Mouse (Mus musculus) ES-E14 (cell line): ENCODE measurements around the gene Sparc. TPM values are rescaled to one million over a fixed set of nuclear protein-coding genes. Genes with fewer than 3 reads are reported as not detected.

Source experiments
- DNase-seq: peaks from one replicate; pipeline ENCODE4 v3.0.0-alpha.2; 2013; ENCODE audit warnings: low read depth, low spot score
- H3K27ac ChIP-seq: 2 replicates; pipeline ENCODE4 v1.5.1; 2012; ENCODE audit warnings: low read depth, mild to moderate bottlenecking, low read length, moderate library complexity, mixed read lengths; ENCODE audit not compliant: poor library complexity, insufficient read depth, severe bottlenecking
- H3K36me3 ChIP-seq: 2 replicates; pipeline ENCODE4 v1.6.1; 2012; ENCODE audit warnings: mild to moderate bottlenecking, low read length, moderate library complexity, mixed read lengths; ENCODE audit not compliant: control insufficient read depth, poor library complexity, insufficient read depth, severe bottlenecking
- H3K4me1 ChIP-seq, 2 experiments: fragments of 150-350 bp in 1 of 2; sonication (generic) in 1 of 2; 2 replicates each; pipeline ENCODE4 v1.6.1; 2012; ENCODE audit warnings: low read length in 2 of 2, mild to moderate bottlenecking in 1 of 2, mixed read lengths in 1 of 2; ENCODE audit not compliant: control insufficient read depth in 2 of 2, insufficient read depth in 2 of 2, poor library complexity in 1 of 2
- H3K4me3 ChIP-seq, 2 experiments: fragments of 150-350 bp in 1 of 2; sonication (generic) in 1 of 2; 2 replicates each; pipeline ENCODE4 v1.5.1; 2012; ENCODE audit warnings: low read length in 2 of 2, low read depth in 1 of 2, mild to moderate bottlenecking in 1 of 2, mixed read lengths in 1 of 2; ENCODE audit not compliant: insufficient read depth in 1 of 2, poor library complexity in 1 of 2, severe bottlenecking in 1 of 2
- H3K9ac ChIP-seq: 2 replicates; pipeline ENCODE4 v1.6.1; 2012; ENCODE audit warnings: low read depth, mild to moderate bottlenecking, low read length, mixed read lengths; ENCODE audit not compliant: poor library complexity, insufficient read depth, severe bottlenecking
- H3K9me3 ChIP-seq: fragments of 150-350 bp; sonication (generic); 2 replicates; pipeline ENCODE4 v1.6.1; 2012; ENCODE audit warnings: low read depth, mild to moderate bottlenecking, low read length; ENCODE audit not compliant: control insufficient read depth, insufficient read depth
- CHD2 ChIP-seq: IDR thresholded peaks from 2 replicates; pipeline ENCODE4 v1.6.1; 2014; ENCODE audit warnings: mild to moderate bottlenecking, low read depth, low read length, inconsistent platforms
- HCFC1 ChIP-seq: IDR thresholded peaks from 2 replicates; pipeline ENCODE4 v1.6.1; 2012; ENCODE audit warnings: low read length, inconsistent platforms, borderline replicate concordance; ENCODE audit not compliant: insufficient read depth
- MAFK ChIP-seq: IDR thresholded peaks from 2 replicates; pipeline ENCODE4 v1.6.1; 2014; ENCODE audit warnings: mild to moderate bottlenecking, low read depth, low read length, inconsistent platforms; ENCODE audit not compliant: insufficient read depth
- ZC3H11A ChIP-seq: IDR thresholded peaks from 2 replicates; pipeline ENCODE4 v1.6.1; 2012; ENCODE audit warnings: low read depth, mild to moderate bottlenecking, inconsistent platforms, low read length, borderline replicate concordance
- ZNF384 ChIP-seq: IDR thresholded peaks from 2 replicates; pipeline ENCODE4 v1.6.1; 2012; ENCODE audit warnings: low read depth, low read length, inconsistent platforms
- in situ Hi-C, 2 experiments: fragments of 600-800 bp; cut with MboI; formaldehyde crosslinking; loops; one replicate each; pipeline ENCODE4 v1.15.1; 2025; ENCODE audit warnings: low sequenced_read_pairs in 2 of 2, inconsistent platforms in 1 of 2; ENCODE audit not compliant: unreplicated experiment in 2 of 2
- total RNA-seq: library from RNA; depleted of rRNA; stranded (reverse); fragments of 300-350 nt; gene quantifications from 2 replicates; pipeline ENCODE4 v1.2.3, GENCODE M21; 2012

Gene Sparc
- total RNA-seq, 1 experiment, result 485 TPM

DNA sequence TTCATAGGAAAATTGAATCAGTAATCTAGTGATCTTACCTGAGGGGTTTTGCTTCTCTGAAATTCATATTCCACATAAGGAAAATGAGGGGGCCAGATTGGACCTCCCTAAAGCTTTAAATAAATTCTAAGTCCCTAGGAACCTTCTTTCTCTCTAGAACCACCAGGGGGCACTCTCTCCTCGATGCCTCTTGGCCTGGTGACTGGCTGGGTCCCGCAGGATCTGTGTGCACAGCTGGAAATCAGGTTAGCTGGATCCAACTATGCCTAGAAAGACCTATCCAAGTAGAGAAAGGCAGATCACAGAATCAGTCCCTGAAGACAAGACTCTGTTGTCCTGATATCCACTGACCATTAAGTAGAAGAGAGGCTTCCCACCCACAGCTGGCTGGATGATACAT is 33.2 kb downstream of the Sparc start:
- in situ Hi-C loops, result loop anchor here (5.0 to 10.0 kb wide), 4 partner anchors 53 to 222 kb away; partner anchors contain the start of gene Slc36a1 (in 2 of the 2)
- Histone ChIP-seq H3K27ac (no peak overlapping the region), H3K9ac (no peak overlapping the region), H3K9me3 (no peaks in the 10 kb centered on the region), H3K4me1 (peaks cover 0 to 2% of the 10 kb centered on the region in 2 experiments; a peak in 1 of 4 replicates), H3K4me3 (no peak overlapping the region), H3K36me3 (0 out of 2 replicates have a peak, but pooled peaks cover 3% of the 10 kb centered on the region)
- TF ChIP-seq CHD2 (no peak), MAFK (no peak), ZNF384 (no peak), ZC3H11A (peak; percentile 92)
- peak; percentile 79 for DNase-seq

DNA sequence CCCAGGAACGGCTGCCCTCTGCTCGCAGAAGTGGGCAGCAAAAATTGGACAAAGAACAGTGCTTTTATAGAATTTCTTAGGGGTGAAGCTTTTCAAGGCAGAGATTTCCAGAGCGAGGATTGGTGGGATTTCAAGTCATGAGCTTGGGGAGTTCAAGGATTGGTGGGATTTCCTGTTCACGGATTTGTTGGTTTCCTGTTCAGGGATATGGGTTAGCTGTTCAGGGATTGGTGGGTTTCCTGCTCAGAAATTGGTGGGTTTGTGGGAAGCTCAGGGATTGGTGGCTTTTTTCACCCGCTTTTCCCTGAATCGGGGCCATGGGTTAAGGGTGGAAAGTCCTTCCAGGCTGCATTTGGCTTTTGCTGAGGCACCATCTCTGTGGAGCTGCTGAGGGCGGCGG is 35.4 kb downstream of the Sparc start:
- in situ Hi-C loops, result loop anchor here (5.0 to 10.0 kb wide), 3 partner anchors 55 to 220 kb away; partner anchors contain the start of gene Slc36a1 (in 2 of the 2)
- H3K4me3 ChIP-seq, result no peak overlapping the region
- no peak for DNase-seq
- no peaks in the 10 kb centered on the region for H3K9me3 ChIP-seq
- no peak overlapping the region for H3K9ac ChIP-seq
- no peak overlapping the region for H3K27ac ChIP-seq
- TF ChIP-seq ZC3H11A (no peak), ZNF384 (no peak), CHD2 (peak; percentile 60; the same call in 1 of the 2 replicates), HCFC1 (no peak), MAFK (no peak)
- H3K36me3 ChIP-seq, result no peaks in the 10 kb centered on the region
- H3K4me1 ChIP-seq, result no peaks in the 10 kb centered on the region; a peak in 1 of 4 replicates

DNA sequence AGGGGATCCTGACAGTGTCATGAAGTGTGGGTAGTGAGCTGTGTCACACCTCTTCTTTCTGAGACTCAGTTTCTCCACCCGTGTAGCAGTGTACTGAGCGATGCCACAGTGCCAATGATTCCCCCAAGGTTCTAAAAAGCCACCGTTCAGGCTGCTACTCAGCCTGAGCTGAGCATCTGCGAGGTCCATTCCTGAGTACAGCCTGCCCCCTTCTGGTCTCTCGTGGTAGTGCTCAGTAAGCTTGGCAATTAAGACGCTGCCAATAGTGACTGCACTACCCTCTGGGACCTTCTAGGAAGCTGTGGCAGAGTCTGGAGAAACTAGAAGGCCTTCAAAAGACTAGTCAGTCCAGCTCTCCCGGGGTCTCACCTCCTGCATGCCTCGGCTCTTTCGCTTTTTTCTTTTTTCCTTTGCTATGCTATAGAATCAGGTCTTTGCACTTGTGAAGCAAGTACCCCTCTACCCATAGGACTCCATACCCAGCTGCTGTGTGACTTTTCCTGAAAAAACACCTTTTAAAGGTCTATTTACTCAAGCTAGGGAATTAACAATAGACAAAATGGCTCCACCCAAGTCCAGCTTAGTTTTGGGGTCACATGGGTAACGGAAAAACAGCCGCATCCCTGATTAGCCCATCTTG is 36.4 kb downstream of the Sparc start:
- Histone ChIP-seq H3K9me3 (no peaks in the 10 kb centered on the region), H3K36me3 (no peaks in the 10 kb centered on the region), H3K4me3 (no peak overlapping the region), H3K9ac (no peak overlapping the region), H3K27ac (no peak overlapping the region), H3K4me1 (no peaks in the 10 kb centered on the region; a peak in 1 of 4 replicates)
- in situ Hi-C loops, result loop anchor here (5.0 to 10.0 kb wide), 3 partner anchors 56 to 219 kb away; partner anchors contain the start of gene Slc36a1 (in 2 of the 2)
- TF ChIP-seq ZC3H11A, result peak; percentile 99
- no peak for TF ChIP-seq CHD2
- TF ChIP-seq HCFC1, result no peak
- TF ChIP-seq MAFK, result no peak
- DNase-seq, result peak; percentile 91

DNA sequence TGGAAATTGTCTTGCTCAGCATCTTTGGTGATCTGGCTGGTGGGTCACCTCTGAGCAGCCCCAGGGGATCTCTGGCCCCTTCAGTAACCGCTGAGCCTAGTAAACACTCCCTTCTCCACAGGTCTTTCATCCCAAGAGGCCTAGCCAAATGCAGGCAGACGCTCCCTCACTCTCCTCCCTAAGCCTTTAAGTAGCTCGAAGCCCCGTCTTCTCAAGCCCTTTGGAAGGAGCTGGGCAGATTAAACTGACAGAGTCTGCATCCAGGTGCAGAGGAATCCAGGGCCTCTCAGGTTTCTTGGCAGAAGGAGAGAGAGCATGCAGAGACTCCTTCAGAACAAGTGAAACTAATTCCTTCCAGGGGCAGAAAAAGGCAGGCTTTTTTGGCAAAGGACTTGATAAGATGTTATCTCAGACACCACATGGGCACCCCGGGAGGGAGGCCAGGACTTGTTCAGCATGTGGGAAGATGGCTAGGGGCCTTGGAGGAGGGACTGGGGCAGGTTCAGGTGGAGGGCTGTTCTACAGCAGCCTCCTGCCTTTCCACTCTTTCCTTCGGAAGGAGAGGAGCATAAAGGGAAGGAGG is 39.4 kb downstream of the Sparc start:
- Histone ChIP-seq H3K9me3 (no peaks in the 10 kb centered on the region), H3K4me3 (no peak overlapping the region), H3K9ac (no peak overlapping the region), H3K4me1 (no peaks in the 10 kb centered on the region; a peak in 1 of 4 replicates), H3K27ac (no peak overlapping the region), H3K36me3 (no peaks in the 10 kb centered on the region)
- in situ Hi-C loops, result loop anchor here (10.0 kb wide), 1 partner anchor 179 kb away; the partner anchor contains the start of gene Slc36a1 (in 2 of the 2)
- TF ChIP-seq MAFK (0 out of 2 replicates have a peak, but pooled peaks have one; percentile 20), ZC3H11A (no peak), ZNF384 (no peak), HCFC1 (no peak), CHD2 (no peak)
- DNase-seq, result no peak

DNA sequence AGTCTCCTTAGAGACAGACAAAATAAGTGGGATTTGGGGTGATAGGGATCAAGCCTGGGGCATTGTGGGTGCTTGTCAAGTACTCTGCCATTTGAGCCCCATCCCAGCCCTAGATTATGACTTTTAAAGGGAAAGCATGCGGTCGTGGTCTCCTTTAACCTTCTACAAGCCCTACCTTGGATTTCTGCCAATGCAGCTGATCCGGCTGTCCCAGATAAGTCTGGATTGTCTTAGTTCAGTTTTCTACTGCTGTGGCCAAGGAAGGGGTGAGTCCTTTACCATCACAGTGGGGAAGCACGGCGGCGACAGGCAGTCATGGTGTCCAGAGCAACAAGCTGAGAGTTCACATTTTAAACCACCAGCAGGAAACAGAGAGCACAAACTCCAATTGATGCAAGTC is 42.1 kb downstream of the Sparc start:
- no peak overlapping the region for H3K4me3 ChIP-seq
- in situ Hi-C loops, result loop anchor here (10.0 kb wide), 1 partner anchor 176 kb away; the partner anchor contains the start of gene Slc36a1 (in 2 of the 2)
- H3K9ac ChIP-seq, result no peak overlapping the region
- no peaks in the 10 kb centered on the region; a peak in 1 of 4 replicates for H3K4me1 ChIP-seq
- no peak overlapping the region for H3K27ac ChIP-seq
- DNase-seq, result no peak
- no peaks in the 10 kb centered on the region for H3K9me3 ChIP-seq
- TF ChIP-seq HCFC1, result no peak
- no peak for TF ChIP-seq ZC3H11A
- no peak for TF ChIP-seq MAFK
- no peak for TF ChIP-seq CHD2
- no peak for TF ChIP-seq ZNF384
- no peaks in the 10 kb centered on the region for H3K36me3 ChIP-seq
